Mouse (Mus musculus): ENCODE measurements around the gene Eps8l2.
"Not testable (repeated sequence)": the region's sequence is repeated elsewhere in the genome, so short reads cannot be mapped to it uniquely, and the experiment has no call there.

Gene Eps8l2

GRCm38 (mm10) chr7:141367358-141367757 lies 28.7 kb downstream of the Eps8l2 start:
- DNase-seq: no peak

GRCm38 (mm10) chr7:141369918-141370317 lies 31.2 kb downstream of the Eps8l2 start:
- DNase-seq: no peak

- DNase-seq: no peak
Observed at GRCm38 (mm10) chr7:141371942-141372595, 33.4 kb downstream of the Eps8l2 start.

- no peak for DNase-seq
Observed at GRCm38 (mm10) chr7:141373611-141374010, 34.9 kb downstream of the Eps8l2 start.

- no peak for DNase-seq
Observed at GRCm38 (mm10) chr7:141374399-141374798, 35.7 kb downstream of the Eps8l2 start.

GRCm38 (mm10) chr7:141379584-141379983 lies 40.9 kb downstream of the Eps8l2 start:
- no peak for DNase-seq

- no peak for DNase-seq
Observed at GRCm38 (mm10) chr7:141381068-141381835, 42.6 kb downstream of the Eps8l2 start.

GRCm38 (mm10) chr7:141387807-141388486 lies 49.3 kb downstream of the Eps8l2 start:
- DNase-seq: no peak

- DNase-seq: no peak
Observed at GRCm38 (mm10) chr7:141388487-141389109, 49.9 kb downstream of the Eps8l2 start.

- no peak for DNase-seq
Observed at GRCm38 (mm10) chr7:141390326-141391259, 51.9 kb downstream of the Eps8l2 start.

- DNase-seq: peak; percentile 96 to 98
Observed at GRCm38 (mm10) chr7:141391625-141392551, 53.2 kb downstream of the Eps8l2 start, which contains the start of gene Taldo1. TSS of gene Taldo1 (plus strand) at chr7:141392199.

- DNase-seq: no peak
Observed at GRCm38 (mm10) chr7:141392552-141393222, 54.0 kb downstream of the Eps8l2 start.

GRCm38 (mm10) chr7:141394158-141394557 lies 55.5 kb downstream of the Eps8l2 start:
- DNase-seq: no peak

GRCm38 (mm10) chr7:141394771-141395170 lies 56.1 kb downstream of the Eps8l2 start:
- peak; percentile 69 to 79 for DNase-seq

GRCm38 (mm10) chr7:141395348-141395747 lies 56.7 kb downstream of the Eps8l2 start:
- DNase-seq: no peak

- DNase-seq: peak; percentile 70 to 78
Observed at GRCm38 (mm10) chr7:141403305-141403704, 64.6 kb downstream of the Eps8l2 start.

- DNase-seq: no peak
Observed at GRCm38 (mm10) chr7:141405466-141405865, 66.8 kb downstream of the Eps8l2 start.

GRCm38 (mm10) chr7:141407670-141408069 lies 69.0 kb downstream of the Eps8l2 start:
- not testable (repeated sequence) for DNase-seq

- peak; percentile 97 for DNase-seq
Observed at GRCm38 (mm10) chr7:141408833-141409232, 70.2 kb downstream of the Eps8l2 start.

GRCm38 (mm10) chr7:141410631-141411030 lies 72.0 kb downstream of the Eps8l2 start:
- DNase-seq: peak in 1 of 2 experiments; percentile 37
